Mouse (Mus musculus): ENCODE results near the gene Olfr270.

The Olfr270 gene

GRCm38 (mm10) chr4:52964247-52964646, at the start of gene Olfr270:
Olfr270 (plus strand) TSS chr4:52964547.
- no peak for TF ChIP-seq GATA4 (IDR thresholded peaks at IDR 0.05; ENCODE audit: insufficient replicate concordance, low read length)

DNA sequence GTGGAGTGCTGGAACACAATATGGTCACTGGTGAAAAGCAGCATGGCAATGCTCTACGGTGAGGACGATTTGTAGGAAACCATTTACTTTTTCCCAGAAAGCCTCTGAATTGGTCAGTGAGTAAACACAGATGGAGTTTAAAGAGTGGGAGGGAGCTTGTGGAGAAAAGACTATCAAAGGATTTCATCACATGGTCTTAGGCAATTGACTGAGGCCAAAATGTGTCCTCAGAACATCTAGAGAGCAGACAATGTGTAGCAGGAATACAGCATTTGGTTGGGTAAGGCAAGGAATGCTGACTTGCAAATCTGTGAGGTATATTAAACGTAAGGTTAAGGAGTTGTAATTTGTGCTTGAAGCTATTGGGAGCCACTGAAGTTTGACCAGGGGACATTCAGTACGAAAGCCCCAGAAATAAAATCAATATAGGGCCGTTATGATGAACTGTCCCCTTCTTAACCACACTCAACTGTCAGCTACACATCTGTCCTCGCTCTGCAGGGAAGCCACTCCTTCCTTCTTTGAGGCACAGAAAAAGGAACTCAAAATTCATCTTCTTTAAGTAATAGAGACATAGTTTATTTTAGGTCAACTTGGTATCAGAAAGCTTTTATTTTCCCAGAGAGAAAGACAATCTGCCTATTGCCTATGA, 47.6 kb upstream of the Olfr270 start:
- no peak for TF ChIP-seq GATA4 (IDR thresholded peaks at IDR 0.05; ENCODE audit: insufficient replicate concordance, low read length)

GRCm38 (mm10) chr4:52917311-52917688, 47.0 kb upstream of the Olfr270 start:
- no peak for TF ChIP-seq GATA4 (IDR thresholded peaks at IDR 0.05; ENCODE audit: insufficient replicate concordance, low read length)

DNA sequence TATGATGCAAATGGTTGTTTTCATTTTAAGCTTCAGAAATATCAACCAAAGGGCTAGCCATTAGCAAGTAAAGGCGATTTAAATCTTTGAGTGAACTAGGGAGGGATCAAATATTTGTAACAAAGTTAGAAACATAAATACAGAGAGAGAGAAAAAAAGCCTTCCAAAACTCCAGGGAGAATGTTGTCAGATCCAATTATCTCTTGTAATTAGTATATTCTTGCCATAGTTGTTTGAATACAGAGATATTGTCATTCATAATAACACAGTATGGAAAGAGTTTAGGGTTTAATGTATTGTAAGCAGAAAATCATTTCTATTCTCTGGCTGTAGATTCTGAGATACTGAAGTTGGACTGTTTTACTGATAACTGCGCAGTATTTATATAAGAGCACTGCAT, 45.3 kb upstream of the Olfr270 start, which contains the start of gene Olfr272:
TSS of gene Olfr272 (minus strand) at position 101 of the 400 bp plus-strand sequence.
- TF ChIP-seq GATA4 (IDR thresholded peaks at IDR 0.05; ENCODE audit: insufficient replicate concordance, low read length) = no peak

DNA sequence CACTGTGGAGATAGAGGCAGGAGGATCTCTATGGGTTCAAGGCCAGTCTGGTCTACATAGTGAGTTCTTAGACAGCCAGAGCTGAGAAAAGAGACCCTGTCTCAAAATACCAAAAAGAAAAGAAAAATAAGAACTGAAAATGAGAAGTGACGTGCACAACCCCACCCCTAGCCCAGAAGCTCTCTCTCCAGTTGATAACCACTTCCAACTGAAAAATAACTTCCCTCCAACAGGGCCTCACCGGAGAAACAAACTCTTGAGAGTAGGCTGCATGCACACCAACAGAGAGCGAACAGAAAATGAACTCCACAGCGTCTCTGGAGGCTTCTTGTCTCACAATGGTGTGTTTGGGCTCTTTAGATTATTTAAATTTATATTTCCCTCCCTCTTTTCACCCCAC, 33.9 kb upstream of the Olfr270 start:
- no peak for TF ChIP-seq GATA4 (IDR thresholded peaks at IDR 0.05; ENCODE audit: insufficient replicate concordance, low read length)

DNA sequence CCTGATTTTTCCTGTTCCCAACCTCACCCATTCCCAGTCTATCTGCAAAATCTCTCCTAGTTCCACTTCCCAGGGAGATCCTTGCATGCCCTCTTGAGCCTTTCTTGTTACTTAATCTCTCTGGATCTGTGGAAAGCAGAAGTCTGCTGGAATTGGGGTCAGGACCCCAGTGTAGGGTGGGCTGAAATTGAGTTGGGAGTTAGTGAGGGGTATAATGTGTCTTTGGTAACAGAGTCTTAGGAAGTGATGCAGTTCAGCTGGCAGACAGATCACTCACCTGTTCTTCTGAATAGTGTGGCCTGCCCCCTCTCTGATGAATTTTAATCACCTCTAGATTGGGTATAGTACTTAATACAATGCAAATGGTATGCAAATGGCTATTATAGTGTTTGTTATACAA, 17.7 kb upstream of the Olfr270 start:
- TF ChIP-seq GATA4 (IDR thresholded peaks at IDR 0.05; ENCODE audit: insufficient replicate concordance, low read length) = no peak

DNA sequence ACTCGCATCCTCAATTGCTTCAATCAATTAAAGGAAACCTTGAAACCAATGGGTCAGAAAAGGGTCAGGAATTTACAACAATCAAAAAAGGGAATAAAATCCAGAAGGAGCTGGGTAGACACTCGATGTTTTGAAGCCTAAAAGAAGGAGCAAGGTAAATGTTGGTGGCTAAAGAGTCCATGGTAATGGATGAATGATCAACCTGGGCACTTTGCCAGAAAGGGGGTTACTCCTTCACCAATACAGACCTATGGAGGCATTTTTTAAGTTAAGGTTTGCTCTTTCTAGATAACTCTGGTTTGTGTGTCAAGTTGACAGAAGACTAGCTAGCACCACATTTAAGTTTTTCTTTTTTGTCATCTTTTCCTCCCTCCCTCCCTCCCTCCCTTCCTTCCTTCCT, 15.3 kb upstream of the Olfr270 start:
- TF ChIP-seq GATA4 (IDR thresholded peaks at IDR 0.05; ENCODE audit: insufficient replicate concordance, low read length) = no peak

DNA sequence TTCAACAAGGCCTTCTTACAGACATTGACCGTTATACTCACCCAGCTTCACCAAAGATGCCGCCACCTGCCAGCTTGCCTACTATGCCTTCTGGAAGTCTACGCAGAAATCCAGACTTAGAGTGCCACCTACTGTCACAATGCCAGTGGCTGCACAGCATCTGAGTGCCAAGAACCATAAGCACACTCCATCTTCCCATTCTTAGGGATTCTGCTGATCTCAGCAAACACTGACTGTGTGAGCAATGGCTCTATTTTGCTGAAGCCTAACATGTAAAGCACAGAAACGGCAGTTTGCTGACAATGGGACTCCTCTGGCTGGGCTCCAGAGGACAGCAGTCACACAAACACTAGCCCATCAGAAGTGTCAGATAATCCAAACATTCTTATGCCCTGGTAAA, 5.7 kb upstream of the Olfr270 start:
- TF ChIP-seq GATA4 (IDR thresholded peaks at IDR 0.05; ENCODE audit: insufficient replicate concordance, low read length) = no peak

DNA sequence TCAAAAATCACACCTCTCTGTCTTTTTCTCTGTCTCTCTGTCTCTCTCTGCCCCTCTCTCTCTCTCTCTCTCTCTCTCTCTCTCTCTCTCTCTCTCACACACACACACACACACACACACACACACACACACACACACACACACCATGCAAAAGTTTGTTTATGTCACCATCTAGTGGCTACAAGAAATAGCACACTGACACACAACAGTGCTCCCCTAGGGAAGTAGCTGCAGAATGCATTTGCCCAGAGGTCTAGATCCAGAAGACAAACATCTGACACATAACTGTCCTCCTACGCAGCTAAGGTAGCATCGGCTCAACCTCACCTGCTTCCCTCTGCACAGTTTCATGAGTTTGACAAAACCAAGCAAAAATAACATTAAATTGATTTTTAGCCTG, 20.9 kb downstream of the Olfr270 start:
- TF ChIP-seq GATA4 (IDR thresholded peaks at IDR 0.05; ENCODE audit: insufficient replicate concordance, low read length) = no peak

DNA sequence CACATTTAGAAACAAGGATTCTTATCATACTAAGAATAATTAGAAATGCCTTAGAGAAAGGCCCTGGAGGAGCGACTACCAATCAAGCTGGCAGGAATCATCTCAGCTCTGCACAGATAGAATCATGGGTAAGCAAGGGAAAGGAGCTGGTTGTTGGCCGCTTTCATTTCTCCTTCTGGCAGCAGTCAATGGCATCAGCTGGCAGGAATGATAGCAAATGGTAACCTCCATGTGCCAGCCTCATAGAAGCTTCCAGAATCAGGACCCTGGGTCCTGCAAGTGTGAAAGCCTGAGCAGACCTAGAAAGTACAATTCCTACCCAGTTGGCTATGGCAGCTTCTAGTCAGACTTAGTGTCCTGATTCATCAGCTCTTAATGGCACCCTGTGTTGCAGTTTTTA, 21.9 kb downstream of the Olfr270 start:
- no peak for TF ChIP-seq GATA4 (IDR thresholded peaks at IDR 0.05; ENCODE audit: insufficient replicate concordance, low read length)

- TF ChIP-seq GATA4 (IDR thresholded peaks at IDR 0.05; ENCODE audit: insufficient replicate concordance, low read length) = no peak
Observed at GRCm38 (mm10) chr4:52989248-52989647, 24.9 kb downstream of the Olfr270 start, which contains the start of gene Nipsnap3a. Nipsnap3a (plus strand) TSS chr4:52989272.

GRCm38 (mm10) chr4:52999449-52999848, 35.1 kb downstream of the Olfr270 start:
- no peak for TF ChIP-seq GATA4 (IDR thresholded peaks at IDR 0.05; ENCODE audit: insufficient replicate concordance, low read length)

DNA sequence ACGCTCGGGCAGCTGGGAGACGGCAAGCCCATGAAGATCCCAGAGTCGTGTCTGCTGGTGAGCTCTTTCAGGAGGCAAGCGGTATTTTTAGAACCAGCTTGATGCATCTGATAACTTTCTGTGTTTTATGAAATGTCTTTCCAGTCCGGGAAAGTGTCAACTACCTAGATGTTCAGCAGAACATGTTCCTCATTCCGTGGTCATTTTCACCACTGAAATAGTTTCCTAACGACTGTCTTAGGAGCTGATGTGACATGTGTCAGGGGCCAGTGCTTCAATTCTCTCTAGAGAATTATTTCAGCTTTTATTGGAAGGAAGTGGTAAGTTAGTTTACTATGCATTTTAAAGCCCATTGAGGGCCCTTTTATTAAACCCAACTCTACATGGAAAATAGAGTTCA, 35.8 kb downstream of the Olfr270 start:
- no peak for TF ChIP-seq GATA4 (IDR thresholded peaks at IDR 0.05; ENCODE audit: insufficient replicate concordance, low read length)

- TF ChIP-seq GATA4 (IDR thresholded peaks at IDR 0.05; ENCODE audit: insufficient replicate concordance, low read length) = no peak
Observed at GRCm38 (mm10) chr4:53009183-53009582, 44.8 kb downstream of the Olfr270 start.

DNA sequence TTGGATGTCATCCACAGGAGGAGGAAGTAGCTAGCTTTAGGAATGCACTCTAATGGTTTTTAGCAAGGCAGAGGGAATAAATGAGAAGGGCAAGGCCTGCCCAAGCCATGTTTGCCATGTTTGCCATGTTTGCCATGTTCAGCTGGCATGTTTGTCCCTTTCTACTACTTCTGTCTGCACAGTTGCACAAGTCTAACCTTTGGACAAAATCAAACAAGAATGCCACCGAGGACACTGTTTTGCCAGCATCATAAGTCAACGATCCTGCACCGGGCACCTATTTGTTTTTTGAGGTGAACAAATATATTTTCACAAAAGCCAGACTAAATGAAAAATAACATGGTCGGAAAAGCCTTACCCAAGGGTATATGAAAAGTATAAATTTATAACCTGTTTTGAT, 45.5 kb downstream of the Olfr270 start:
- no peak for TF ChIP-seq GATA4 (IDR thresholded peaks at IDR 0.05; ENCODE audit: insufficient replicate concordance, low read length)

DNA sequence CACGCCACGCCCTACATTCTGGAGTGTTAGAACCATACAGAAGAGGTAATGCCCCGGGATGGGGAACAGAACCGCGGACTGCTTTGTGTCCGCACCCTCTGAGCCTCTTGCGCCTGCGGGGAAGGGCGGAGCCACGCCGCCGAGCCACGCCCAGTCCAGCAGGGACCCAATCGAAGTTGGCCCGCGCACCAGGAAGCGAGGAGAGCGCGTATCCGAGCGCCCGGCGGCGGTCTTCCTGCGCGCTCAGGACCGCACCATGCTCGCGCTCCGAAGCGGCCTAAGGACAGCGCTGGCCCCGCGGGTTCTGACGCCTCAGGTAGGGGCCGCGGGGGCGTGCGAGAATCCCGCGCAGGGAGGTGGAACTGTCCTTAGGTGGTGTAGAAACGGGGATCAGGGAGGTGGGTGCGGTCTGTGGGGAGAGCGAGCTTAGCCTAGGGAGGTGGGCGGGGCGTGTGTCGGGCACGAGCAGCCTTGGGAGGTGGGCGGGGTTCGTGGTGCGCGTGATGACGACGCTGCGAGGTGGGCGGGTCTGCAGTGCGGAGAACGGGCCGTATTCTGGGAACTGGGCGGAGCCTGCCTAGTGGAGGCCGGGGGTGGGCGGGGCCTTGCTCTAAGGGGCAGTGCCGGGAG, 47.5 kb downstream of the Olfr270 start, which contains the start of gene Nipsnap3b:
TSS of gene Nipsnap3b (plus strand) at position 149 of the 630 bp plus-strand sequence.
- TF ChIP-seq GATA4 (IDR thresholded peaks at IDR 0.05; ENCODE audit: insufficient replicate concordance, low read length) = peak; percentile 20; the same call in 1 of the 2 replicates

DNA sequence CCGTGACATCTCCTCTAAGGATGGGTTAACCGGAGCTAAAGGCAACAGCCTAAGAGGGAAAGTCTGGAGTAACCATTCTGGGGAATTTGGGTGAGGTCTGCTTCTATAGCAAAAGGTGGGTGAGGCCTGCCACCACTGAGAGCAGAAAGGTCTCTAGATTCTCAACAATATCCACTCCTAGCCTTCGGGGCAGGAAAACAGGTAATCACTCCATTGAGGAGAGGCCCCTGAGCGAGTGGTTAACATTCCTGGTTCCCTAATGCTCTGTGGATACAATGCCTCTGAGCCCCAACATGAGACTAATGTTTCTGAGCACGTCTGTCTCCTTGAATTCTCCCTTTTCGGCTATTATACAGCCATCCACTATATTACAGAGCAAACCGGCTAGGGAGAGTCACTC, 50.1 kb downstream of the Olfr270 start:
- TF ChIP-seq GATA4 (IDR thresholded peaks at IDR 0.05; ENCODE audit: insufficient replicate concordance, low read length) = no peak
